14 mouse cellular contexts compared by ENCODE assay signal in genomic region chr16:94560618-94561017, GRCm38 (mm10). TPM values are rescaled to one million over a fixed set of nuclear protein-coding genes. Genes with fewer than 3 reads are reported as not detected.
A peak's percentile ranks its signal among the peaks of the same experiment; 100 is the strongest.
DNase-seq lines count a peak whose midpoint lies in the region; ATAC-seq lines count a peak whose summit lies in the region.
"Had no signal": no experiment of that assay in that cellular context is flagged by ENCODE, and none has a peak within 500 bp of the region (broad histone marks: within the 10 kb centered on the region; RNA-seq: fewer than 3 reads in every experiment).

No protein-coding gene starts in this region.

- DNase-seq in lung, postnatal 25 days (ENCODE audit: low spot score) = peak; percentile 23
- no peak for DNase-seq in frontal cortex, postnatal 36 days (ENCODE audit: low spot score in 2 of 2)
- DNase-seq: adrenal gland, postnatal 36 days; kidney, postnatal 14 days; left cerebral cortex, postnatal 4 days; right cerebral cortex, adult 18-20 months; spleen, adult 18-20 months had no signal

- H3K9me3 ChIP-seq in intestine, embryonic 16.5 days (ENCODE audit: control insufficient read depth, low read length) = no peaks in the 10 kb centered on the region
- H3K9me3 ChIP-seq in intestine, embryonic 15.5 days = no peaks in the 10 kb centered on the region
- no peaks in the 10 kb centered on the region for H3K9me3 ChIP-seq in liver, embryonic 12.5 days (replicated peaks)
- H3K9me3 ChIP-seq in forebrain, embryonic 15.5 days = no peaks in the 10 kb centered on the region

- peaks cover 10% of the 10 kb centered on the region for H3K4me1 ChIP-seq in intestine, embryonic 16.5 days (ENCODE audit: control insufficient read depth, insufficient read depth, low read length)
- H3K4me1 ChIP-seq in intestine, embryonic 15.5 days (replicated peaks) = no peaks in the 10 kb centered on the region
- H3K4me1 ChIP-seq in brown adipose tissue, adult 24 weeks (ENCODE audit: control insufficient read depth, insufficient read depth, insufficient read length, low read length) = peaks cover 24% of the 10 kb centered on the region; the same call in 1 of the 2 replicates
- peaks cover 27% of the 10 kb centered on the region for H3K4me1 ChIP-seq in liver, embryonic 12.5 days
- no peaks in the 10 kb centered on the region for H3K4me1 ChIP-seq in forebrain, embryonic 15.5 days

- H3K27me3 ChIP-seq in intestine, embryonic 16.5 days (replicated peaks; ENCODE audit: control insufficient read depth, insufficient read depth, low read length) = no peaks in the 10 kb centered on the region
- no peaks in the 10 kb centered on the region for H3K27me3 ChIP-seq in intestine, embryonic 15.5 days (replicated peaks)
- peaks cover 4% of the 10 kb centered on the region; the same call in 1 of the 2 replicates for H3K27me3 ChIP-seq in liver, embryonic 12.5 days (replicated peaks)
- no peaks in the 10 kb centered on the region for H3K27me3 ChIP-seq in forebrain, embryonic 15.5 days

- no peak overlapping the region for H3K27ac ChIP-seq in intestine, embryonic 16.5 days (ENCODE audit: low read length)
- H3K27ac ChIP-seq in intestine, embryonic 15.5 days = no peak overlapping the region
- H3K27ac ChIP-seq in brown adipose tissue, adult 24 weeks (replicated peaks; ENCODE audit: low read depth, low read length) = peak overlapping the region; percentile 60
- peak overlapping the region; percentile 66; the same call in 1 of the 2 replicates for H3K27ac ChIP-seq in liver, embryonic 12.5 days
- H3K27ac ChIP-seq in forebrain, embryonic 15.5 days (replicated peaks) = no peak overlapping the region
- H3K27ac ChIP-seq: stomach, postnatal 0 days had no signal

- no peak overlapping the region for H3K4me3 ChIP-seq in intestine, embryonic 16.5 days (ENCODE audit: low read length)
- H3K4me3 ChIP-seq in intestine, embryonic 15.5 days (replicated peaks) = no peak overlapping the region
- H3K4me3 ChIP-seq in brown adipose tissue, adult 24 weeks (ENCODE audit: insufficient read depth, low read depth, low read length) = no peak overlapping the region
- no peak overlapping the region for H3K4me3 ChIP-seq in liver, embryonic 12.5 days
- H3K4me3 ChIP-seq in forebrain, embryonic 15.5 days = no peak overlapping the region

- WGBS in intestine, embryonic 16.5 days = 64% methylated on average over 5 of the region's 5 CpGs
- WGBS in intestine, embryonic 15.5 days = 54% methylated on average over 5 of the region's 5 CpGs
- WGBS in liver, embryonic 12.5 days (ENCODE audit: insufficient replicate concordance) = 18% methylated on average over 5 of the region's 5 CpGs
- WGBS in forebrain, embryonic 15.5 days = 81% methylated on average over 5 of the region's 5 CpGs

- ATAC-seq in intestine, embryonic 16.5 days = 0 out of 2 replicates have a peak, but pooled peaks have one; percentile 14
- ATAC-seq in intestine, embryonic 15.5 days = no peak
- ATAC-seq in liver, embryonic 12.5 days = 0 out of 2 replicates have a peak, but pooled peaks have one; percentile 28
- no peak for ATAC-seq in forebrain, embryonic 15.5 days (replicated peaks)
- ATAC-seq: activated CD4-positive, CD25-positive, alpha-beta regulatory T cell, adult 4 months had no signal

- no peaks in the 10 kb centered on the region for H3K36me3 ChIP-seq in intestine, embryonic 16.5 days (ENCODE audit: control insufficient read depth, insufficient read depth, low read length)
- no peaks in the 10 kb centered on the region for H3K36me3 ChIP-seq in intestine, embryonic 15.5 days
- H3K36me3 ChIP-seq in liver, embryonic 12.5 days = no peaks in the 10 kb centered on the region
- no peaks in the 10 kb centered on the region for H3K36me3 ChIP-seq in forebrain, embryonic 15.5 days

- no peak overlapping the region for H3K9ac ChIP-seq in intestine, embryonic 16.5 days (ENCODE audit: low read depth, low read length)
- no peak overlapping the region for H3K9ac ChIP-seq in intestine, embryonic 15.5 days
- H3K9ac ChIP-seq in liver, embryonic 12.5 days = no peak overlapping the region
- H3K9ac ChIP-seq in forebrain, embryonic 15.5 days (replicated peaks) = no peak overlapping the region

- H3K4me2 ChIP-seq in intestine, embryonic 16.5 days (ENCODE audit: low read depth, low read length) = no peak overlapping the region
- H3K4me2 ChIP-seq in intestine, embryonic 15.5 days (replicated peaks) = no peak overlapping the region
- H3K4me2 ChIP-seq in liver, embryonic 12.5 days = peak overlapping the region; percentile 17
- no peak overlapping the region for H3K4me2 ChIP-seq in forebrain, embryonic 15.5 days (replicated peaks)

RNA-seq across cellular contexts. Expression of gene Dyrk1a, which starts 9.2 kb away (rescaled TPM):
- polyA plus RNA-seq in intestine, embryonic 16.5 days (2015; fragmentation: Nextera tagmentation; extraction: Ambion mirVana) = 7.1 and 7.3 TPM in 2 replicates
- polyA plus RNA-seq in intestine, embryonic 15.5 days (2015; fragmentation: Nextera tagmentation; extraction: Ambion mirVana) = 8.1 and 8.7 TPM in 2 replicates
- polyA plus RNA-seq in brown adipose tissue, adult 24 weeks (2012; ENCODE audit: insufficient read depth, insufficient read length, missing spikeins) = 16.0 and 18.9 TPM in 2 replicates
- 4.8 and 4.9 TPM in 2 replicates for polyA plus RNA-seq in liver, embryonic 12.5 days (2016; fragmentation: Nextera tagmentation; extraction: Ambion mirVana)
- polyA plus RNA-seq in forebrain, embryonic 15.5 days (2015; fragmentation: Nextera tagmentation; extraction: Ambion mirVana) = 12.3 and 12.8 TPM in 2 replicates

RNA-seq across cellular contexts. Expression of gene Vps26c, which starts 34.0 kb away (rescaled TPM):
- polyA plus RNA-seq in intestine, embryonic 16.5 days (2015; fragmentation: Nextera tagmentation; extraction: Ambion mirVana) = 67.7 and 71.8 TPM in 2 replicates
- 61.5 and 63.1 TPM in 2 replicates for polyA plus RNA-seq in intestine, embryonic 15.5 days (2015; fragmentation: Nextera tagmentation; extraction: Ambion mirVana)
- polyA plus RNA-seq in brown adipose tissue, adult 24 weeks (2012; ENCODE audit: insufficient read depth, insufficient read length, missing spikeins) = 12.1 and 19.1 TPM in 2 replicates
- 25.8 and 27.7 TPM in 2 replicates for polyA plus RNA-seq in liver, embryonic 12.5 days (2016; fragmentation: Nextera tagmentation; extraction: Ambion mirVana)
- 76.1 and 78.8 TPM in 2 replicates for polyA plus RNA-seq in forebrain, embryonic 15.5 days (2015; fragmentation: Nextera tagmentation; extraction: Ambion mirVana)

Comparison
In these comparisons a context has a peak if more than half of its experiments do, and no peak if none do; other contexts are left out.
1. ATAC-seq: peak in intestine, embryonic 16.5 days (single experiment) and liver, embryonic 12.5 days (single experiment); none in intestine, embryonic 15.5 days (single experiment) and forebrain, embryonic 15.5 days (single experiment).
2. H3K27ac ChIP-seq: peak in brown adipose tissue, adult 24 weeks (single experiment) and liver, embryonic 12.5 days (single experiment); none in intestine, embryonic 16.5 days (single experiment), intestine, embryonic 15.5 days (single experiment) and forebrain, embryonic 15.5 days (single experiment).